Mouse (Mus musculus) kidney, adult 11 months (tissue): ENCODE measurements around the gene Farsb.
A peak's percentile ranks its signal among the peaks of the same experiment; 100 is the strongest.

ENCODE experiments used
- DNase-seq: peaks from one replicate; pipeline ENCODE4 v3.0.0; 2022

Farsb gene

GRCm38 (mm10) chr1:78488752-78489492 is at the start of gene Farsb:
TSS of gene Farsb (minus strand) at chr1:78488897.
- DNase-seq, result peak; percentile 91

- DNase-seq, result no peak
These were observed 49.7 kb upstream of the Farsb start for GRCm38 (mm10) chr1:78538396-78538795.

- DNase-seq, result peak; percentile 48
These were observed 48.9 kb upstream of the Farsb start for GRCm38 (mm10) chr1:78537494-78538010.

- peak; percentile 54 for DNase-seq
These were observed 47.8 kb upstream of the Farsb start for GRCm38 (mm10) chr1:78536310-78537164.

GRCm38 (mm10) chr1:78534428-78535150 is 45.9 kb upstream of the Farsb start:
- DNase-seq, result no peak

GRCm38 (mm10) chr1:78532184-78532800 is 43.6 kb upstream of the Farsb start:
- no peak for DNase-seq

- DNase-seq, result no peak
These were observed 42.0 kb upstream of the Farsb start for GRCm38 (mm10) chr1:78530500-78531215.

- no peak for DNase-seq
These were observed 40.3 kb upstream of the Farsb start for GRCm38 (mm10) chr1:78529011-78529410.

- no peak for DNase-seq
These were observed 39.7 kb upstream of the Farsb start for GRCm38 (mm10) chr1:78528356-78528755.

- DNase-seq, result peak; percentile 53
These were observed 36.6 kb upstream of the Farsb start for GRCm38 (mm10) chr1:78525189-78525886.

GRCm38 (mm10) chr1:78518907-78519306 is 30.2 kb upstream of the Farsb start:
- no peak for DNase-seq

- DNase-seq, result no peak
These were observed 24.1 kb upstream of the Farsb start for GRCm38 (mm10) chr1:78512756-78513155.

GRCm38 (mm10) chr1:78511621-78512160 is 23.0 kb upstream of the Farsb start, which contains the start of gene BC035947:
TSS of gene BC035947 (minus strand) at chr1:78512158.
- DNase-seq, result peak; percentile 39

GRCm38 (mm10) chr1:78510862-78511261 is 22.2 kb upstream of the Farsb start, which contains the start of gene Mogat1:
TSS of gene Mogat1 (plus strand) at chr1:78510991.
- DNase-seq, result peak; percentile 62

GRCm38 (mm10) chr1:78507137-78507536 is 18.4 kb upstream of the Farsb start:
- no peak for DNase-seq

- DNase-seq, result peak; percentile 83
These were observed 13.8 kb upstream of the Farsb start for GRCm38 (mm10) chr1:78502527-78502926.

GRCm38 (mm10) chr1:78501856-78502255 is 13.2 kb upstream of the Farsb start:
- DNase-seq, result peak; percentile 43

GRCm38 (mm10) chr1:78501036-78501435 is 12.3 kb upstream of the Farsb start:
- DNase-seq, result peak; percentile 45

GRCm38 (mm10) chr1:78490143-78490542 is 1.4 kb upstream of the Farsb start:
- no peak for DNase-seq

- no peak for DNase-seq
These were observed 308 bp downstream of the Farsb start for GRCm38 (mm10) chr1:78488427-78488751.

- no peak for DNase-seq
These were observed 4.3 kb downstream of the Farsb start for GRCm38 (mm10) chr1:78484361-78484760.
